Mouse (Mus musculus) layer of hippocampus, adult 2 months (tissue): ENCODE results near the gene Celsr1. TPM values are rescaled to one million over a fixed set of nuclear protein-coding genes. Genes with fewer than 3 reads are reported as not detected.
A peak's percentile ranks its signal among the peaks of the same experiment; 100 is the strongest.

Source experiments
- DNase-seq, 2 experiments: peaks; one replicate each; pipeline ENCODE4 v3.0.0; 2022; ENCODE audit warnings: low spot score in 2 of 2
- H3K27ac ChIP-seq: fragments of 200-600 bp; 2 replicates; pipeline ENCODE4 v1.8.1; 2022
- H3K4me3 ChIP-seq: fragments of 200-600 bp; 2 replicates; pipeline ENCODE4 v1.8.1; 2022; ENCODE audit warnings: mild to moderate bottlenecking
- CTCF ChIP-seq: fragments of 200-600 bp; conservative IDR thresholded peaks from 2 replicates; pipeline ENCODE4 v1.8.1; 2022; ENCODE audit warnings: antibody characterized with exemption, mild to moderate bottlenecking, moderate library complexity
- total RNA-seq, 2 experiments: library from RNA; stranded (reverse); gene quantifications; 2 replicates each; pipeline ENCODE4 v1.2.3; 2021

The Celsr1 gene
- total RNA-seq, 2 experiments from 2014 or later = 5.5 to 5.8 TPM

GRCm38 (mm10) chr15:86074171-86074937 lies 40.8 kb upstream of the Celsr1 start:
- DNase-seq = no peak
- Histone ChIP-seq H3K4me3 (no peak overlapping the region), H3K27ac (no peak overlapping the region)
- TF ChIP-seq CTCF = no peak

GRCm38 (mm10) chr15:86071166-86071565 lies 37.6 kb upstream of the Celsr1 start:
- Histone ChIP-seq H3K4me3 (no peak overlapping the region), H3K27ac (peak overlapping the region; percentile 65; the same call in 1 of the 2 replicates)
- no peak for TF ChIP-seq CTCF
- no peak for DNase-seq

GRCm38 (mm10) chr15:86070368-86070767 lies 36.8 kb upstream of the Celsr1 start:
- H3K27ac ChIP-seq = peak overlapping the region; percentile 65
- H3K4me3 ChIP-seq = no peak overlapping the region
- DNase-seq = no peak
- TF ChIP-seq CTCF = no peak

- H3K27ac ChIP-seq = peak overlapping the region; percentile 72
- no peak for TF ChIP-seq CTCF
- DNase-seq = no peak
- H3K4me3 ChIP-seq = no peak overlapping the region
Measured at GRCm38 (mm10) chr15:86069011-86069791, 35.6 kb upstream of the Celsr1 start.

- Histone ChIP-seq H3K4me3 (no peak overlapping the region), H3K27ac (no peak overlapping the region; the same call in 1 of the 2 replicates)
- DNase-seq = no peak
- no peak for TF ChIP-seq CTCF
Measured at GRCm38 (mm10) chr15:86067941-86068495, 34.4 kb upstream of the Celsr1 start.

- Histone ChIP-seq H3K4me3 (no peak overlapping the region), H3K27ac (no peak overlapping the region)
- no peak for DNase-seq
Measured at GRCm38 (mm10) chr15:86067581-86067910, 34.0 kb upstream of the Celsr1 start.

GRCm38 (mm10) chr15:86066836-86067580 lies 33.4 kb upstream of the Celsr1 start:
- no peak for DNase-seq
- Histone ChIP-seq H3K27ac (no peak overlapping the region), H3K4me3 (no peak overlapping the region)
- no peak for TF ChIP-seq CTCF

More at GRCm38 (mm10) chr15:86067581-86067910, 34.0 kb upstream of the Celsr1 start:
- no peak for TF ChIP-seq CTCF

- H3K27ac ChIP-seq = no peak overlapping the region
- no peak overlapping the region for H3K4me3 ChIP-seq
- DNase-seq = no peak
- TF ChIP-seq CTCF = no peak
Measured at GRCm38 (mm10) chr15:86065367-86065766, 31.8 kb upstream of the Celsr1 start.

GRCm38 (mm10) chr15:86064850-86065229 lies 31.3 kb upstream of the Celsr1 start:
- Histone ChIP-seq H3K4me3 (no peak overlapping the region), H3K27ac (no peak overlapping the region)
- TF ChIP-seq CTCF = no peak
- DNase-seq = no peak

- no peak overlapping the region for H3K4me3 ChIP-seq
- no peak for TF ChIP-seq CTCF
- no peak overlapping the region for H3K27ac ChIP-seq
- DNase-seq = no peak
Measured at GRCm38 (mm10) chr15:86064191-86064849, 30.7 kb upstream of the Celsr1 start.

- TF ChIP-seq CTCF = no peak
- no peak for DNase-seq
- Histone ChIP-seq H3K27ac (no peak overlapping the region), H3K4me3 (no peak overlapping the region)
Measured at GRCm38 (mm10) chr15:86061848-86062481, 28.4 kb upstream of the Celsr1 start.

GRCm38 (mm10) chr15:86061221-86061620 lies 27.6 kb upstream of the Celsr1 start:
- Histone ChIP-seq H3K27ac (no peak overlapping the region), H3K4me3 (no peak overlapping the region; the same call in 1 of the 2 replicates)
- no peak for DNase-seq
- TF ChIP-seq CTCF = no peak
